Comparison of ENCODE assay signal across 12 mouse cellular contexts in the genomic region with DNA sequence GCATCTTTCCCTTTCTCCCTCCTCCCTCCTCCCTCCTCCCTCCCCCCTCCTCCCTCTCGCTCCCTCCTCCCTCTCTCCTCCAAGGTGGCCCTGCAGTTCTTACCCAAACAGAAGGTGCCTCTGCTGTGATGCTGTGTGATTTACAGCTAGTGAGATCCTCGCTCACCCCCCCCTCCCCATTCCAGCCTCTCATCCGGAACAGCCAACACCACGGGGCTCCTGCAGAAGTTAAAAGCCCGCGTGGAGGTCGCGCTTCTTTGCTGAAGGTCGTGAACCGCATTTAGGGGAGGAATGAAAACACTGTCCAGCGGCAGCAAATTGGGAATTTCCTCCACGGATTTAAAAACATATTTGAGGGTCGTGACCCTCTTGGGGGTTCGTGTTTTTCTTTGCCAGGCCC.
DNase-seq lines count a peak whose midpoint lies in the region; ATAC-seq and TF ChIP-seq lines count a peak whose summit lies in the region.
"Had no signal": no experiment of that assay in that cellular context is flagged by ENCODE, and none has a peak within 500 bp of the region (broad histone marks: within the 10 kb centered on the region; RNA-seq: fewer than 3 reads in every experiment).

No protein-coding gene starts in this region.

- DNase-seq in heart, postnatal 25 days (ENCODE audit: low spot score), result no peak
- peak; percentile 18 for DNase-seq in ES-CJ7 (ENCODE audit: low read depth, low spot score)
- DNase-seq in limb, embryonic 14.5 days (ENCODE audit: low spot score), result no peak
- DNase-seq in cerebellum, adult 8-10 months, result no peak
- DNase-seq in frontal cortex, postnatal 14 days (ENCODE audit: low spot score in 2 of 2), result no peak
- DNase-seq: cerebellum, postnatal 36 days had no signal

- H3K27me3 ChIP-seq in heart, embryonic 13.5 days (replicated peaks), result peaks cover 85% of the 10 kb centered on the region
- H3K27me3 ChIP-seq in embryonic facial prominence, embryonic 13.5 days, result peaks cover 37% of the 10 kb centered on the region
- H3K27me3 ChIP-seq in limb, embryonic 14.5 days (ENCODE audit: control insufficient read depth, insufficient read depth, low read length), result peaks cover 7% of the 10 kb centered on the region; the same call in 1 of the 2 replicates

- no peak overlapping the region for H3K4me2 ChIP-seq in heart, embryonic 13.5 days
- H3K4me2 ChIP-seq in embryonic facial prominence, embryonic 13.5 days, result peak overlapping the region; percentile 41
- 0 out of 2 replicates have a peak overlapping the region, but pooled peaks have one; percentile 16 for H3K4me2 ChIP-seq in limb, embryonic 14.5 days (replicated peaks; ENCODE audit: low read depth, low read length, severe bottlenecking)
- H3K4me2 ChIP-seq: heart, embryonic 15.5 days; midbrain, embryonic 12.5 days had no signal

- no peak for TF ChIP-seq POLR2A in limb, embryonic 14.5 days (IDR thresholded peaks at IDR 0.05; ENCODE audit: borderline replicate concordance, extremely low read depth, insufficient read depth, insufficient read length)

- no peak overlapping the region for H3K27ac ChIP-seq in heart, embryonic 13.5 days (replicated peaks)
- H3K27ac ChIP-seq in embryonic facial prominence, embryonic 13.5 days, result no peak overlapping the region
- no peak overlapping the region for H3K27ac ChIP-seq in limb, embryonic 14.5 days (replicated peaks; ENCODE audit: low read depth, low read length)
- H3K27ac ChIP-seq: heart, embryonic 15.5 days; midbrain, embryonic 12.5 days had no signal

- 12% methylated on average over 14 of the region's 14 CpGs for WGBS in heart, embryonic 13.5 days
- 6% methylated on average over 13 of the region's 14 CpGs for WGBS in embryonic facial prominence, embryonic 13.5 days
- WGBS in limb, embryonic 14.5 days, result 6% methylated on average over 13 of the region's 14 CpGs

- 0 out of 2 replicates have a peak overlapping the region, but pooled peaks have one; percentile 10 for H3K9ac ChIP-seq in heart, embryonic 13.5 days
- no peak overlapping the region for H3K9ac ChIP-seq in embryonic facial prominence, embryonic 13.5 days
- H3K9ac ChIP-seq in limb, embryonic 14.5 days (ENCODE audit: low read depth, low read length, severe bottlenecking), result no peak overlapping the region
- H3K9ac ChIP-seq: heart, embryonic 15.5 days; midbrain, embryonic 12.5 days had no signal

- ATAC-seq in heart, embryonic 13.5 days (ENCODE audit: extremely low read depth, insufficient number of reproducible peaks, low FRiP score, low TSS enrichment), result no peak
- ATAC-seq in embryonic facial prominence, embryonic 13.5 days (ENCODE audit: insufficient number of reproducible peaks, insufficient read depth, low FRiP score, low TSS enrichment, low read depth), result no peak
- ATAC-seq in limb, embryonic 14.5 days (ENCODE audit: low FRiP score, low read depth), result no peak
- no peak for ATAC-seq in granulocyte monocyte progenitor cell, adult 5-6 weeks (replicated peaks; ENCODE audit: poor library complexity, severe bottlenecking)
- ATAC-seq: Patski had no signal

- peaks cover 5% of the 10 kb centered on the region for H3K4me1 ChIP-seq in heart, embryonic 13.5 days
- peaks cover 24% of the 10 kb centered on the region for H3K4me1 ChIP-seq in embryonic facial prominence, embryonic 13.5 days
- H3K4me1 ChIP-seq in limb, embryonic 14.5 days (ENCODE audit: control insufficient read depth, insufficient read depth, low read length), result peaks cover 11% of the 10 kb centered on the region

- no peak overlapping the region for H3K4me3 ChIP-seq in heart, embryonic 13.5 days
- H3K4me3 ChIP-seq in embryonic facial prominence, embryonic 13.5 days, result no peak overlapping the region
- H3K4me3 ChIP-seq in limb, embryonic 14.5 days (replicated peaks; ENCODE audit: low read length), result no peak overlapping the region
- H3K4me3 ChIP-seq: heart, embryonic 15.5 days; midbrain, embryonic 12.5 days had no signal

- H3K9me3 ChIP-seq in heart, embryonic 13.5 days, result no peaks in the 10 kb centered on the region
- H3K9me3 ChIP-seq in embryonic facial prominence, embryonic 13.5 days, result no peaks in the 10 kb centered on the region; the same call in 1 of the 2 replicates
- H3K9me3 ChIP-seq in limb, embryonic 14.5 days (ENCODE audit: control insufficient read depth, low read length), result no peaks in the 10 kb centered on the region
- H3K9me3 ChIP-seq: heart, embryonic 15.5 days; midbrain, embryonic 12.5 days had no signal

- H3K36me3 ChIP-seq in heart, embryonic 13.5 days, result no peaks in the 10 kb centered on the region
- no peaks in the 10 kb centered on the region for H3K36me3 ChIP-seq in embryonic facial prominence, embryonic 13.5 days
- H3K36me3 ChIP-seq in limb, embryonic 14.5 days (ENCODE audit: control insufficient read depth, insufficient read depth, low read length), result no peaks in the 10 kb centered on the region
- H3K36me3 ChIP-seq: heart, embryonic 15.5 days; midbrain, embryonic 12.5 days had no signal

- intact Hi-C loops in heart, postnatal 25 days (cut with DNase I), result no loop called here
